Mouse (Mus musculus) neural tube, embryonic 11.5 days (tissue): ENCODE measurements around the gene 1700001C19Rik. TPM values are rescaled to one million over a fixed set of nuclear protein-coding genes. Genes with fewer than 3 reads are reported as not detected.

Source experiments
- polyA plus RNA-seq: library from polyadenylated mRNA; unstranded; fragments of >200 nt; fragmentation: Nextera tagmentation; extraction: Ambion mirVana; gene quantifications from 2 replicates; pipeline ENCODE4 v1.2.1, GENCODE M21; 2014

The 1700001C19Rik gene
- polyA plus RNA-seq, 1 experiment from 2014 or later: 0.37 TPM

Other genes with a start within 250 kb of the 1700001C19Rik start
- gene Mrps10, start 68.5 kb downstream of the 1700001C19Rik start, polyA plus RNA-seq: 76.0 and 78.8 TPM in 2 replicates
- 0.49 and 0.77 TPM in 2 replicates for gene Guca1b, start 52.0 kb downstream of the 1700001C19Rik start, polyA plus RNA-seq
- 0.82 and 0.87 TPM in 2 replicates for gene Guca1a, start 36.8 kb downstream of the 1700001C19Rik start, polyA plus RNA-seq
- gene AI661453, start 761 bp downstream of the 1700001C19Rik start, polyA plus RNA-seq: 0.05 and 0.23 TPM in 2 replicates
- 25.3 and 27.5 TPM in 2 replicates for gene Taf8, start 64.9 kb upstream of the 1700001C19Rik start, polyA plus RNA-seq
- gene Ccnd3, start 67.7 kb upstream of the 1700001C19Rik start, polyA plus RNA-seq: 260 TPM in 2 replicates
- gene Bysl, start 174.1 kb upstream of the 1700001C19Rik start, polyA plus RNA-seq: 36.9 and 37.9 TPM in 2 replicates
- 43.3 and 47.5 TPM in 2 replicates for gene Med20, start 174.2 kb upstream of the 1700001C19Rik start, polyA plus RNA-seq
- gene Gm20517, start 174.2 kb upstream of the 1700001C19Rik start, polyA plus RNA-seq: 0.70 and 0.91 TPM in 2 replicates
- 7.9 and 8.9 TPM in 2 replicates for gene Usp49, start 193.3 kb upstream of the 1700001C19Rik start, polyA plus RNA-seq